Mouse (Mus musculus): ENCODE data around the gene Hsd17b11.

DNA sequence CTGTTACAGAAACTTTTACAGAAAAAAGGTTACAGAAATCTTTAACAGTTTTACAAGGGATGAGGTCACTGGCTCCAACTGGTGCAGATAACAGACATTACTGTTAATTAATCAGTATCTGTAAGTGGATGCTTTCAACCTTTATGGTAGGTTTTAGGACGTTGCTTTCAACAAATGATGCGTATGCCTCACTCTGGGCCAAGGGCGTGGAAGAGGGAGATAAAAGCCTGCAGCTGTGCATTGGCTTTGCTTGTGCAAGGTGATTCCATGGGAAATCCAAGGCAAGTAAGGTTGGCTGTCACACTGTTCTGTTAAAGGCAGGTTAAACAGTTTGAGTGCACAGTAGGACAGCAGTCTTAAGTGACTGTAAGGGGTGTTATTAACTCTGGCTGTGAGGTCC, 14.9 kb downstream of the Hsd17b11 start:
- TF ChIP-seq CTCF (IDR thresholded peaks at IDR 0.05; ENCODE audit: borderline replicate concordance, extremely low read depth, insufficient read depth, insufficient read length) (no peak), POLR2A (IDR thresholded peaks at IDR 0.05; ENCODE audit: borderline replicate concordance, extremely low read depth, insufficient read depth, insufficient read length, poor library complexity, severe bottlenecking) (no peak)

Measured in brain, embryonic 14.5 days (tissue).